Mouse (Mus musculus) urinary bladder, postnatal 36 days (tissue): ENCODE measurements around the gene Kazn.

Experiments
- DNase-seq, 2 experiments: peaks; one replicate each; pipeline ENCODE4 v3.0.0; 2022; ENCODE audit warnings: low spot score in 2 of 2, mixed read lengths in 1 of 2

Kazn gene

DNA sequence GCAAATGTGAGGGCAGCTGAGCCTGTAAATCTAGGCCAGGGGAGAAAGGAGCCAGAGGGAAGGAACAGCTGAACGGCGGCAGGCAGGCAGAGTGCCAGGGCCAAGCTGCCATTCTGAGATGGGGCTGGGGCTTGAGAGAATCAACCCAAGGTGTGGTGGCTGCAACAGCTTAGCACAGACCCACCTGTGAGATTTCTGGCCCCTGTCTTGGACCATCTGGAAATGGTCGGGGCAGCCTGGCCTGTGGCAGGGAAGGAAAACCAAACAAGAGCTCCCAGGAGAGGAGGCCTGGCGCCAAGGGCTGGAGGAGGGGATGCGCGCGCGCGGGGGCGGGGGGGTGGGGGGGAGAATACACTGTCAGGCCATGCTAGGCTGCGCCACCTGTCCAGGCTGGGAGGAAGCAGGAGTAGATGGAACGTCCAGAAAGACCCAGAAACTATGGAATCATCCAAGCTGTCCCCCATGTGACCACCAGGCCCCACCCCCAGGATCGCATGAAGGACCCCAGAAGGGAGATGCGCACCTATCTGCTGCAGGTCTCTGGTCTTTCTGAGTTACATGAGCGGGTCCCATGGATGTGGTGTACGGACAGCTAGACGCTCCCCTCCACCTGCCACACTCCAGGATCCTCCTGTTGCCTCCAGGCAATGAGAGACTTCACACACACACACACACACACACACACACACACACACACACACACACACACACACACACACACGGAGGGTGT lies 158.1 kb downstream of the Kazn start:
- no peak for DNase-seq

DNA sequence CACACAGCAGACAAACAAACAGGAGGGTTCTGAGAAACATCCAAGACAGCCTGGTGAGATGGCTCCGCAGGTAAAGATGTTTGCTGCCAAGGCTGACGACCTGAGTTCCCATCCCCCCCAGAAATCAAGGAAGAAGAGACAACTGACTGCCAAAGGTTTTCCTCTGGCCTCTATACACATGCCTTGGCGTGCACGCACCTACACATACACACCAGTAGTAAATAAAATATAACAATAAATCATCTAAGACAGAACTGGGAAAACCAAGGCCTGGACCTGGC lies 158.8 kb downstream of the Kazn start:
- DNase-seq: no peak

DNA sequence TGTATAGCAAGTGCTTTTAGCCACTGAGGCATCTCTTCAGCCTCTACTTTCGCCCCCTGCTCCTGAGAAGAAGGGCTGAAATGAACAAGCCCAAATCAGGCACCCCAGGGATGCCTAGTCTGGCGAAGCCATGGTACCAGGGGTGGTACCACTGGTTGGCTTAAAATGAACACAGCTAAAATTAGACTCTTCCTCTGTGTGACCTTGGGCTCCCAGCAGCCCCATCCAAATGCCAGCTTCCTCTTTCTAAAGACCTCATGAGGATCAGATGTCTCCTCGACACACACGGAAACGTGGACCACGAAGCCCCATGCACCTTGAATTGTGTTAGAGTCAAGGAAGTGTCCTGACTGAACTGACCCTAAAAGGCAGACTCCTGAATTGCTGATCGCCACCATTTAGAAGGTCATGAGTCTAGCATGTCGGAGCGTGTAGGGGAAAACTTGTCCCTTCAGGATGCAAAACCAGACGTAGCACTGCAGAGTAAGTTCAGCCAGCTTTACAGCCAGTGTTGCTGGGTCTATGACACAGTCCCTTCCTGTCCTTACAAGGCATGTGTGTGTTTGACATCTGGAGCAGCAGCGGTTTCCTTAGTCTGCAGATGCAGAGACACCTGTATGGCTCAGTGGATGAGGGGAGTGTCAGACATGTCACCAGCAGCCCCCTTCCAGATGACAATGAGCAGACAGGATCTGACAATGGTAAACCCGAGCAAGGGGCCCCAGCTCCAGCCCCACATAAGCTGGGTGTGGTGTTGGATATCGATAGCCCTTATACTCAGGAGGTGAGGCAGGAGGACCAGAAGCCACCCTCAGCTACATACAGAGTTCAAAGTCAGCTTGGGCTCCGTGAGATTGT lies 159.3 kb downstream of the Kazn start:
- DNase-seq: no peak

DNA sequence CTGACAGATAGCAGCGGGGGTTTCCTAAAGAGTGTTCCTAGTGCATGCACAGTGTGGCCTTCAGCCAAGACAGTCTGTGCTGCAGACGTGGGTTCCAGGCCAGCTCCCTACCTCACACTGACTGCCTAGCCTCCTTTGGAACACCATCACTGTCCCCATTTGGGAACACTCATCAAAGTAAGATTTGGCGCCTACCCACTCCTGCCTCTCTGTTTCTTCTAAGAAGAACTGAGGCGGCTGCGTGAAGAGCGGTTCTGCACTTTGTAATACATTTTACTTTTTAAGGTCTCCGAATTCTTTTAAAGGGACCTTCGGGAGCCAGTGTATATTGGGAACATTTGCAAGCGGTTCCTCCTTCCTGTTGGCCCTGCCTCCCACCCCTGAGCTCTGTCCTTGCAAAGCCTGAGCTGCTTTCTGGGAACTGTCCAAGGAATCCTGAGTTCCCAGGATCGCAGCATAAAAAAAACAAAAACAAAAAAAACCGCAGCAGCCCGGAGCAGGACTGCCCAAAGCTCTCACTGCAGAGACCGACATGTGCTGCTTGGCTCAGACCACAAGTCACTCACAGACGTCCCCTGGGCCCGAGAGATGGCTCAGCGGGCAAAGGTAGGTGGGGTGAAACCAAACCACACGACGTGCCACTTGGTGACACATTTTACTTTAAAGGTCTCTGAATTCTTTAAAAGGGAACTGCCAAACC lies 161.5 kb downstream of the Kazn start:
- no peak for DNase-seq

DNA sequence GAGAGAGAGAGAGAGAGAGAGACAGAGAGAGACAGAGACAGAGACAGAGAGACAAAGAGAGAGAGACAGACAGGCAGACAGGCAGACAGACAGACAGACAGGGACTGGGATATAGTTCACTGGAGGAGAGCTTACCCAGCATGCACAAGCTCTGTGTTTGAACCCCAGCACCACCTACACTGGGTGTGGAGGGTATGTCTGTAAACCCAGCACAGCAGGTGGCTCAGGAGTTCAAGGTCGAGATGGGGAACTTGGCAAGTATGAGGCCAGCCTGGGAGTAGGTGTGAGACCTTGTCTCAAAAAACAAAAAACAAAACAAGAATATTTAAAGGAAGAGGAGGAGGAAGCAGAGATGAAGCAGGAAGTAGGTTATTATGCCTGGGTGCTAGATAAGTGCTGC lies 162.3 kb downstream of the Kazn start:
- no peak for DNase-seq

DNA sequence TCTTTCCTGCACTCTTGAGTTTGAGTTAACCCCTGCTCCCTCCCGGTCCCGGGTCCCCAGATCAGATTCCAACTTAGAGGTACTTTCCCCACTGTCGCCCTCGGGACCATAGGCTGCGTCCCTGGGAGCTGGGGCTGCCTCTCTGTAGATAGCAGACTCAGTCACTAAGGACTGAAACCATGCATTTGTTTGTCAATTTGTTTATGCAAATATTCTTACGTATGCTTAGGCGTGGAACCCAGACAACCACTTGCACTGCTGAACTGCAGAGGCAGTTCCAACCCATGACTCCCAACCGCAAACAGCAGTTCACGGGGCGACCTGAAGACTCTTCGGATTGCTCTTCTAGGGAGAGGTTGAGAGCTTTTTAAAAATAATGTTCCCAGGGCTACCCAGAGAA lies 163.3 kb downstream of the Kazn start:
- no peak for DNase-seq

DNA sequence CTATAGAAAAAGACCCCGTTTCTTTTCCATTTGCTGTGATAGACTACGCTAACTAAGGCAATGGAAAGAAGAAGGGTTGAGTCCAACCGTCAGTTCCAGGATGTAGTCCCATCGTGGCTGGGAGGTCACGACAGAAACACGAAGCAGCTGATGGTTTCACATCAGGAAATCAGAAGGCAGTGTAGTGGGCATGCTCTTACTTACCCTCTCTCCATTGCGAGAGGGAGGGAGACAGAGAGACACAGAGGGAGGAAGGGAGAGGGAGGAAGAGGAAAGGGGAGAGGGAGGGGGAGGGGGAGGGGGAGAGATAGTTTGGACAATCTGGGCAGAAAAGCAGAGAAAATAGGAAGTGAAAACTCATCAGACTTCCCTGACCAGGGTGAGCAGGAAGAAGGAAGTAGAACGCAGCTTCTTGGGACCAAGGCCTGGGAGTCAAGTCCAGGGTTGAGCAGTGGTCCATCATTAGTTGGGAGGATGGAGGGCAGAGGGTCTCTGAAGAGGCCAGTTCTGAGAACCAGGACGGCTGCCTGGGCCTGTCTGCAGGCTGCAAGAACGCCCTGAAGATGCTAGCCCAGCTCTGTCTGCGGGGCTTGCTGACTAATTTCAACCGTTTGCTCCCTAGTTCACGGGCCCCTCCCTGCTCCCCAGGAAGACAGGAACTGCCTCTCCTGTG lies 165.0 kb downstream of the Kazn start:
- DNase-seq: no peak

DNA sequence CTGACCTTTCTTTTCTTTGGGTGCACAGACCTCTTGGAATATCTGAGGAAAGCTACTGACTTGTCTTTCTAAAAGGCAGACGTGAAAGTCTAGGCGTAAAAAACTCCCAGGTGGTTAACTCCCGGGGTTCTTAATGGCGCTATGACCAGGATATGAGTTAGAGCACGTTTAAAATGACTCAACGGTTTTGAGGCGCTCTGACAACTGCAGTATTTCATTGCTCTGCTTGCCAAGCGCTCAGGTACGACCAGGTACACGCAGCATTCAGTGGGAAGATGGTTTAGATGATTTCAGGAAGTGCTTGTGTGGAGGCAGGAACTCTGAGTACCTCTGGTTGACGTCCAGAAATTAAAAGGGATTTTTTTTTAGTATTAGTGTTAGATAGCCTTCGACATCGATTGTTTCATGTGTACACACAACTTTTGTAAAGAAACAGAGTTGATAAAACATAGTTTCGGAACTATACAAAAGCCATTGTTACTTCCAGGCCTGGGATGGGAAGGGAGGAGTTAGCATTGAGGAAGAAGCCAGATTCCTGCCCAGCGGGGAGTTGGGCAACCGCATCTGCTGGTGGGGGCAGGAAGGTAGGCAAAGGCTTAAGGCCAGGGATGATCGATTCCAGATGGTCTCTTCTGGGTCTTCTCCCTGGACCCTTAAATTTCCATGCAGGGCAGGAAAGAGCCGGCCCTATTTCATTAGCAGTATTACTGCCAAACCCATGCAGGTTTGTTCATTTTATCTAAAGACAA lies 167.8 kb downstream of the Kazn start:
- no peak for DNase-seq

DNA sequence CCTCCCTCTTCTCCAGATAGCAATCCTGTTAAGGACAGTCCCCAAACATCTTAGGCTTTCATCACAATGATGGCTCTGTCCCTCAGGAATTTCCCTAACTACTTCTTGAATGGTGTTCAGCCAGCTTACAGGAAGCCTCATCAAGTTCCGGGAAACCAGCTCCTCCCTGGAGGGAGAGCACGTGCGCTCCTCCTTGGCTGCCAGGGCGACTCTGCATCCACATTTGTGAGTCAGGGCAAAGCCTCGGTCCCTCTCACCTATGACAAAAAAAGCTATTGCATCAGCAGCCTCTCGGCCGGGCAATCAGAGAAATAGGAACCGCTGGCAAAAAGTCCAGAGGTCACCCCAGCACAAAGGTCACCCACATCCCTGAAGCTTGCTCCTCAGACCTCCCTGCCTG lies 168.4 kb downstream of the Kazn start:
- DNase-seq: peak in 1 of 2 experiments; percentile 50

DNA sequence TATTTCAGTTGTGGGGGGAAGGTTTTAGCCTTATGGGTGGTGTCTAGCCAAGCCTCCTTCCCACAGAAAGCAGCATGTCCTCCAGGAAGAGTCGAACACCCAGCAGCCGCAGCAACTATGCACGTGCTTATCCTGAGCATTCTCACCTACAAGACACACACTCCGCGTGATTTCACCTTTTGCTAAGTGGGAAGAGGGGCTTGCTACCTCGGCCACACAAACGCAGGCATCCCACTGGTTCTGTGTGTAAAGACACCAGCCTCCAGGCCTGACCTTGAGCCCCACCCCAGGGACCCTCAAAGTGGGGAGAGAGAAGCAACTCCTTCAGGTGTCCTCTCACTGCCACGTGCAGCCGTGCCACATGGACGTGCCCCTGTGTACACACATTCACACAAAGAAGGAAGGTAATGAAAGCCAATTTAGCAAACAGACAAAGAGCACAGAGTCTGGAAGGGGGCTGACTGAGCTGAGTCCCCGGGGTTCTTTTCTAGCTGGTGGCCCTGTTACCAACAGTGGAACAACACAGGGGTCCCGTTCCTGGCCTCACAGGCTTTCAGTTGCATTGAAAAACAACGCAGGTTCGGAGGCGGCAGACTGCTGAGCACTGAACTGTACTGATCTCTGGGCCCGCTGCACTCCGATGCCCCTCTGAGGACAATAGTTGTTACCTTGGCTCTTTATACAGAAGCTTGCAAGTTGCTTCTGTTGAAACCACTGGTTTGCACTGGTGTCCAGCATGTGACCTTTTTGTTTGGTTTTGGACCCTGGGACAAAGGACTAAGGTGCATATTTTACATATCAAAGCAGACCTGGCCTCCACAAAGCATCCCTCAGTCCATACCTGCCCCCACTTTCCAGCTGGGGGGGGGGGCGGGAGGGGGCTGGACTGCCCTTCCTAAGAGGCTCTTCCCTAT lies 170.0 kb downstream of the Kazn start:
- no peak for DNase-seq

DNA sequence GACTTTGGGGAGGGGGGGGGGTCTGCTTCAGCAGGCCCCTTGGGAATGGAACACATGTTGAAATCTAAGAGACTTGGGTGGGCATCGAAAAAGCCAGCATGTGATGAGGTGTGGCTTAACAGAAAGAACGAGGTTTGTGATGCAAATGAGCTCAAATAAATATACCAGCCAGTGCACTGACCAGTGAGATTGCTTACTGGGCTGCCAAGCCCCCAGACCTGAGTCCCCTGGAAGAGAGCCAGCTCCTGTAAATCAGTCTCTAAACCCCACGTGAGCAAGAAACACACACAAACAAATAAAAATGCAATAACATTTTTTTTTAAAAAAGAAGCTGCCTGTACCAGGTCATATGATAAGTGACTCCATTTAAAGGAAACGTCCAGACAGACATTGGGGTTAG lies 172.6 kb downstream of the Kazn start:
- no peak for DNase-seq

DNA sequence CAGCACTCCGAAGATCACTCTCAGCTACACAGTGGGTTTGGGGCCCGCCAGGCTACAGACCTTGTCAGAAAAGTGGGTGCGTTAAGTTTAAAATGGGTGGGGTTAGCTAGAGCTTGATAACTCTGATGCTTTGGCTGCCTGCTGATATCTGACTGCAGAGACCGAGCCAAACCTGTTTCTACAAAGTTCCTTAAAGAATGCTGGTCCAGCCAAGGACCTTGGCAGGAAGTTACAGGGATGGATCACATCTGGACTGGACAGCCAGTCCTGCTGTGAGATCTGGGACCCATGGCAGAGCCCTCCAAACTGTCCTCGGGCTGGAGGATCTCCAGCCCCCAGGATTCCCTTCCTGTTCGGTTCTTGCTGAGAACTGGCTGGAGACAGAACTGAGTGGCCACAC lies 173.4 kb downstream of the Kazn start:
- no peak for DNase-seq

DNA sequence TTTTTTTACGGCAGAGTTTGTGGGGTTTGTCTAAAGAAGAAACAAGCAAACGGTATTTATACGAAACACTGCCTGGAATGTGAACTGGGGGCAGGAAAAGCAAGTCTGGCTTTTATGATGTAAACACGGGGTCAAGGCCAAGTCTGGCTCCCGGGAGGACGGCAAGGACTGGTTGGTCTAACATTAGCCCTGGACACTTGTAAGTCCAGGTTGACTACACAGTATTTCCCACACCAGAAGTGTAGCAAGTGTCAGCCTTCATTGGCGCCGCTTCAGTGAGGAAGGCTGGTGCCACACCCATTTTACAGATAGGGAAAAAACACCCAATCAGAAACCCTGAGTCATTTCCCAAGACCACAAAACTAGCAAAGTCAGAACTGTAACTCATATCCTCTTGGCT lies 173.9 kb downstream of the Kazn start:
- peak; percentile 60 to 74 for DNase-seq

DNA sequence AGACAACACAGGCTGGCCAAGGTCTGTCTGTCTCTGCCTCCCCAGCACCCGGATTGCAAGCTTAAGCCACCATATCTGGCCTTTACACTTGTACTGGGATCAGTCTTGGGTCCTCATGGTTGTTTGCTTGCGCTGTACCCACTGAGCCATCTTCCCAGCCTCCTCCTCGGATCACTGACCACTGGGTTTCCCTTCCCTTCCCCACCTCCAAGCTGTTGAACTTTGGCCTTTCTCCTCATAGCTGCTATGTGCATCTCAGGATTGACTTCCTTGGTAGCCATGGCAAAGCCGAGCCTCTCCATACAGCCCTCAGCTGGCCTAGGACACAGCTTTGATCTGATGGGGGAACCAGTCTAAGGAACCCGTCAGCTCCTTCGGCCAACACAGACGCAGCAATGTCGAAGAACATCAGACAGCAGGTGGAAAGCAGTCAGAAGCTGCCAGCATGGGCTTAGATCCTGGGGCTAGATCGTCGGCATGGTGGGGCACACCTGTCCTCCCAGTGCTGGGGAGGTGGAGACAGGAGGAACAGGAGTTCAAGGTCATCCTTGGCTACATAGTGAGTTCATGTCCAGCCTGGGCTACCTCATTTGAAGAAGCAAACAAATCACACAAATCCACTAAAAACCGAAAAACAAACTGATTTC lies 174.5 kb downstream of the Kazn start:
- DNase-seq: no peak

DNA sequence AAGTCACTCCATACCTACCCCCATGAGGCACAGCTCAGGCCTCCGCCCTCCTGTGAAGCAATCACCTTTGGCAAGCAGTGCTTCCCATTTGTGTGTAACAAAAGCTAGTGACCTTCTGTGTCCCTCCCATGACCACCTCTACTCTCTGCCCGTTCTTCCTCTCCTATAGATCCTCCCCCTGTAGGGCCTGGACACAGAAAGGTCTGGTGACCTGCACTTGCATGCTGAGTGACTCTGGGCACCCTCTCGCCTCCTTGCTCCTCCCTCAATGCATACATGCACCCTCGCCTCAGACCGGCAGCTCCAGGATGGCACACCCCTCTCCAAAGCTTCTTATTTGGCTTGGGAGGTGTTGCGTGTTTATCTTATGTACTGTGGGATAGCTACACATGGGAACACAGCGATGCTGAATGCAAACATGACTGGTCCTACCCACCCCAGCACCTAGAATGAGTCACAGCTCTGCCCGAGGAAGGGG lies 176.1 kb downstream of the Kazn start:
- DNase-seq: no peak

DNA sequence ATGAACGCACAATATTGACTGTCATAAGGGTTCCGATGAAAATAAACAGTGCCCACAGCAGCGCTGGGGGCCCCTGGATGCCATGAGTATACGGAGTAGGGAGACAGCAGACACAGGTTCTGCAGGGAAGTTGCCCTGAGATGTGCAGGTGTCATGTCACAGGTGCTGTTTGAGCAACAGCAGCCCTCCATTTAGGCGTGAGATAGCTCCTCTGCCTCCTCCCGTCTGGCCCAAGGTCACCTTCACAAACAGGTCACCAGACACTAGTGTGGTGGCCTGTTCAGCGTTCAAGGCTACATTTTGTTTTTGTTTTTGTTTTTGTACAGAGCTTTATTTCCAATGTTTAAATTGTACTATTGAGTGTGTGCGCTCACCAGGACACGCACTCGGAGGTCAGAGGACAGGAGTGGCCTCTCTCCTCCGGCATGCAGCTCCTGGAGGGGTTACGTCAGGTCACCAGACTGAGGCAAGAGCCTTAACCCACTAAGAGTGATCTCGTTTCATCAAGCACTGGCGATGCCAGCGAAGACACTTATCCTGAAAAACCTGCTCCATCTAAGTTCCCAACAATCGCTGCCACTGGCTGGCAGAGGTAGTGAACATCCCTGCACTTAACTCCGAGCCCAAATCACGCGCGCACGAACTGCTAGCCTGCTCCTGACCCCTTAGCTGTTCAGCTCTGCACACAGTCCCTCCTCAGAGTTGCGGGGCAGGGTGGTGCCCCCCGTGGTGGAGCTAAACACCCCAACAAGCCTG lies 177.5 kb downstream of the Kazn start:
- DNase-seq: no peak

DNA sequence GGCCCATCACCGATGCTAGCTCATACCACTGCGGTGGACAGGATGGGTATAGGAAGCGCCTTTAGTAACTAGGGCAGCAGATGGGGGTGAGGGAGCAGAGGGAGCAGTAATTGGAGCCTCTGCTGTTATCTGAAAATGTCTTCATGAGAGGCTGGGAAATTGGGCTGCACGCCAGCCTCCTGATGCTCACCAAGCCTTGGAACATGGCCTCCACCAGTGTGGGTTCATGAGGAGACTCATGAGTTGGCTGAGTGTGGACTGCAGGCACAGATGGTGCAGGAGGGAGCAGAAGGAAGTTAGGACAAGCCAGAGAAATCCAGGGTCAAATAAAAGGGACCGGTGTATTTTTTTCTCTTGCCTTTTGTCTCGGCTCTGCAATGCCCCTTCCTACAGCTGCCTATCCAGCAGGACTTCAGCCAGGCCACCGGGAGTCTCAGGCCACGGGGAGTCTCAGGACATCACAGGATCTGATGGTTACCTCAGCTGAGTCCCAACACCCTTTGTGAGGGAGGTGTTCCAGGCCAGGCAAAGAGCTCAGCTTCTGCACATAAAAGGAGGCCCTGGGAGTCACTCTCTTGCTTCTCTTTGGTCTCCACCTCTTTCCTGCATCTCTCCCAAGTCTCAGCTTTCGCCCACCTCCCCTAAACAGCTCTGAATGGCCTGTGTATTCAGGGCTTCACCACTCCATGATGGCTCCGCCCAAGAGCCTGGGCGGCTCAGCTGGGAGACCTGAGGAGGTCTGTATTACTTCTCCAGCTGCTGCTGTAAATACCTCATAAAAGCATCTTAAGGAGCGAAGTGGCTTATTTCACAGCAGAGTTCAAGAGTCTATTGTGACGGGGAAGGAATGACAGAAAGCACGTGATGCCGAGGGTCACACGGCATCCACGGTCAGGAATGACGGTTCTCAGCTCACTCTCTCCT lies 178.5 kb downstream of the Kazn start:
- DNase-seq: no peak

DNA sequence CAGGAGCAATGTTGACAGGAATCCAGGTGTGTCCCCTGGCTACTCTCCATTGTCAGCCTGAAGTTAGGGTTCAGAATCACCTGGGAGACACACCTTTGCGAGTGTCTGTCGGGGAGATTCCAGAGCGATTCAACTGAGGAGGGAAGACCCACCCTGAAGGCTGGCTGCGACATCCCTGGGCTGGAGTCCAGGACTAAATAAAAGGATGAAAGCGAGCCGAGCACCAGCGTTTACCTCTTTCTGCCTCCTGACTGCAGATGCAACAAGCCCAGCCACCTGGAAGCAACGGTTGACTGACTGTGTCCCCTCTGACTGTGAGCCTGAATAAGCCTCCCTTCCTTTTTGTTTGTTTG lies 179.4 kb downstream of the Kazn start:
- DNase-seq: no peak
